Comparison of ENCODE assay signal across 7 mouse cellular contexts in genomic region chr7:80324043-80324815, GRCm38 (mm10). TPM values are rescaled to one million over a fixed set of nuclear protein-coding genes. Genes with fewer than 3 reads are reported as not detected.
DNase-seq lines count a peak whose midpoint lies in the region; ATAC-seq lines count a peak whose summit lies in the region.

Gene Rccd1, minus strand, starts transcription at chr7:80324454.

- ATAC-seq in embryonic facial prominence, embryonic 11.5 days (replicated peaks; ENCODE audit: insufficient number of reproducible peaks, low FRiP score, low TSS enrichment, low read depth) = peak; percentile 98
- peak; percentile 96 for ATAC-seq in granulocyte monocyte progenitor cell, adult 5-6 weeks (replicated peaks; ENCODE audit: poor library complexity, severe bottlenecking)
- peak; percentile 99 for ATAC-seq in midbrain, embryonic 13.5 days

- 3% methylated on average over 38 of the region's 38 CpGs for WGBS in embryonic facial prominence, embryonic 11.5 days
- 3% methylated on average over 38 of the region's 38 CpGs for WGBS in limb, embryonic 10.5 days
- WGBS in midbrain, embryonic 13.5 days = 2% methylated on average over 38 of the region's 38 CpGs

- H3K9ac ChIP-seq in embryonic facial prominence, embryonic 11.5 days (replicated peaks; ENCODE audit: low read length) = peak within 1 kb of the TSS; percentile 74
- peak within 1 kb of the TSS; percentile 70 for H3K9ac ChIP-seq in midbrain, embryonic 13.5 days (replicated peaks)

- peak; percentile 97 for DNase-seq in adrenal gland, postnatal 14 days
- DNase-seq in embryonic facial prominence, embryonic 11.5 days (ENCODE audit: low spot score) = peak; percentile 96
- peak; percentile 96 for DNase-seq in kidney, adult 11 months
- DNase-seq in limb, embryonic 10.5 days (ENCODE audit: low spot score) = peak; percentile 96
- peak; percentile 96 for DNase-seq in spleen, adult 12 weeks (ENCODE audit: low spot score)

- no peaks in the 10 kb centered on the region for H3K4me1 ChIP-seq in embryonic facial prominence, embryonic 11.5 days (ENCODE audit: control insufficient read depth, insufficient read depth, low read length)
- H3K4me1 ChIP-seq in limb, embryonic 10.5 days = peaks cover 16% of the 10 kb centered on the region
- H3K4me1 ChIP-seq in midbrain, embryonic 13.5 days (replicated peaks) = peaks cover 21% of the 10 kb centered on the region

- no peaks in the 10 kb centered on the region for H3K9me3 ChIP-seq in embryonic facial prominence, embryonic 11.5 days (replicated peaks; ENCODE audit: control insufficient read depth, low read length)
- no peaks in the 10 kb centered on the region for H3K9me3 ChIP-seq in limb, embryonic 10.5 days (replicated peaks)
- no peaks in the 10 kb centered on the region for H3K9me3 ChIP-seq in midbrain, embryonic 13.5 days

- peaks cover 6% of the 10 kb centered on the region for H3K36me3 ChIP-seq in embryonic facial prominence, embryonic 11.5 days (replicated peaks; ENCODE audit: control insufficient read depth, insufficient read depth, low read depth, low read length)
- H3K36me3 ChIP-seq in limb, embryonic 10.5 days = peaks cover 63% of the 10 kb centered on the region
- peaks cover 63% of the 10 kb centered on the region for H3K36me3 ChIP-seq in midbrain, embryonic 13.5 days

- H3K27ac ChIP-seq in embryonic facial prominence, embryonic 11.5 days (replicated peaks; ENCODE audit: low read depth, low read length) = peak within 1 kb of the TSS; percentile 59; the same call in 1 of the 2 replicates
- H3K27ac ChIP-seq in limb, embryonic 10.5 days = peak within 1 kb of the TSS; percentile 84
- peak within 1 kb of the TSS; percentile 84 for H3K27ac ChIP-seq in midbrain, embryonic 13.5 days

- H3K27me3 ChIP-seq in embryonic facial prominence, embryonic 11.5 days (ENCODE audit: control insufficient read depth, insufficient read depth, low read length) = no peaks in the 10 kb centered on the region
- H3K27me3 ChIP-seq in limb, embryonic 10.5 days (ENCODE audit: low read depth, poor library complexity, severe bottlenecking) = no peaks in the 10 kb centered on the region
- no peaks in the 10 kb centered on the region for H3K27me3 ChIP-seq in midbrain, embryonic 13.5 days

- H3K4me3 ChIP-seq in embryonic facial prominence, embryonic 11.5 days (ENCODE audit: low read depth, low read length) = peak within 1 kb of the TSS; percentile 60
- peak within 1 kb of the TSS; percentile 70 for H3K4me3 ChIP-seq in limb, embryonic 10.5 days
- peak within 1 kb of the TSS; percentile 64 for H3K4me3 ChIP-seq in midbrain, embryonic 13.5 days (replicated peaks)

- H3K4me2 ChIP-seq in embryonic facial prominence, embryonic 11.5 days (ENCODE audit: low read depth, low read length) = peak within 1 kb of the TSS; percentile 69
- peak within 1 kb of the TSS; percentile 78 for H3K4me2 ChIP-seq in midbrain, embryonic 13.5 days (replicated peaks)

RNA-seq across cellular contexts. Expression of gene Rccd1, which starts in this region (rescaled TPM):
- 6.6 and 10.3 TPM in 2 replicates for total RNA-seq in adrenal gland, postnatal 14 days (2021)
- polyA plus RNA-seq in embryonic facial prominence, embryonic 11.5 days (2014; fragmentation: Nextera tagmentation; extraction: Ambion mirVana) = 7.5 and 8.4 TPM in 2 replicates
- total RNA-seq in granulocyte monocyte progenitor cell, adult 5-6 weeks (2014; fragmentation: Nextera tagmentation) = 20.6 and 23.6 TPM in 2 replicates
- total RNA-seq in granulocyte monocyte progenitor cell, adult 5-6 weeks (2017) = 16.4 and 23.0 TPM in 2 replicates
- 11.6 and 12.0 TPM in 2 replicates for polyA plus RNA-seq in limb, embryonic 10.5 days (2016; fragmentation: Nextera tagmentation; extraction: Ambion mirVana)
- 13.6 and 16.5 TPM in 2 replicates for polyA plus RNA-seq in midbrain, embryonic 13.5 days (2015; fragmentation: Nextera tagmentation; extraction: Ambion mirVana)

Comparison
In these comparisons a context has a peak if more than half of its experiments do, and no peak if none do; other contexts are left out.
1. Peak in every context shown above with its lines: DNase-seq, ATAC-seq, H3K4me3 ChIP-seq and H3K27ac ChIP-seq.